Mouse (Mus musculus) olfactory bulb, adult 2 months (tissue): ENCODE results near the gene Cdc27.

Experiments used
- CTCF ChIP-seq: fragments of 200-500 bp; IDR thresholded peaks from 2 replicates; pipeline ENCODE4 v1.5.1; 2012; ENCODE audit warnings: low read depth, mild to moderate bottlenecking, low read length, moderate library complexity; ENCODE audit not compliant: insufficient read depth
- POLR2A ChIP-seq: fragments of 200-500 bp; IDR thresholded peaks from 2 replicates; pipeline ENCODE4 v1.6.1; 2012; ENCODE audit warnings: mild to moderate bottlenecking, low read depth, low read length, moderate library complexity; ENCODE audit not compliant: insufficient read depth

DNA sequence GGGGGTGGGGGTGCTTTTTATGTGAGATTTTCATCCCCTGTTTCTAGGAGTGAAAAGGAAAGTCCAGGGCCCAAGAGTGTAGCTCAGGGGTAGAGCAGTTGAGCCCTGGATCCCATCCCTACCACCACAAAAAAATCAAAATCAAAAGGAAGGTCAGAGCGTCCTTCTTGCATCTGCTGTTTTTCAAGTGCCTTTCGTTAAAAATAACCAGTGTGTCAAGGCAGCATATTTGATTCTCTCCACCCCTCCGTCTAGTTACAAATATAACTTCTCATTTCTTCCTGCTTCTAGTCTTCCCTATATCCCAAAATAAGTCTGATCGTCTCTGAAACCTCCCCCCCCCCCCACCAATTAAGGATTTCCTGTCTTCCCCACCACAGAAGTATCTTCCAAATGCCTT, 7.6 kb upstream of the Cdc27 start:
- TF ChIP-seq CTCF (no peak), POLR2A (no peak)
